Mouse (Mus musculus) C2C12 (cell line): ENCODE measurements at regions not wholly inside any gene's neighbourhood (a gene's known extent, or its start where the extent isn't known, plus 50 kb on each side); places are given as distances from the start of the nearest gene placed in this dataset.

ENCODE experiments used
- CEBPB ChIP-seq: IDR thresholded peaks from one replicate; pipeline ENCODE4 v1.6.1; 2011; ENCODE audit warnings: low read depth, mild to moderate bottlenecking, control low read depth, moderate library complexity
- CTCF ChIP-seq: IDR thresholded peaks from one replicate; pipeline ENCODE4 v1.5.1; 2011; ENCODE audit not compliant: control insufficient read depth, insufficient read depth, insufficient read length
- FOSL1 ChIP-seq: IDR thresholded peaks from one replicate; pipeline ENCODE4 v1.8.0; 2011; ENCODE audit warnings: mild to moderate bottlenecking, low read length; ENCODE audit not compliant: poor library complexity, insufficient read depth, severe bottlenecking
- MAX ChIP-seq: IDR thresholded peaks from one replicate; pipeline ENCODE4 v1.6.1; 2011; ENCODE audit warnings: mild to moderate bottlenecking, control low read depth
- MYOD1 ChIP-seq: IDR thresholded peaks from one replicate; pipeline ENCODE4 v1.6.1; 2011; ENCODE audit warnings: low read depth; ENCODE audit not compliant: control insufficient read depth, insufficient read length
- MYOG ChIP-seq: IDR thresholded peaks from one replicate; pipeline ENCODE4 v1.6.1; 2011; ENCODE audit not compliant: control insufficient read depth, insufficient read length; ENCODE audit errors: extremely low read depth
- USF1 ChIP-seq: IDR thresholded peaks from one replicate; pipeline ENCODE4 v1.6.1; 2011; ENCODE audit warnings: low read depth, mild to moderate bottlenecking, control low read depth, moderate library complexity

DNA sequence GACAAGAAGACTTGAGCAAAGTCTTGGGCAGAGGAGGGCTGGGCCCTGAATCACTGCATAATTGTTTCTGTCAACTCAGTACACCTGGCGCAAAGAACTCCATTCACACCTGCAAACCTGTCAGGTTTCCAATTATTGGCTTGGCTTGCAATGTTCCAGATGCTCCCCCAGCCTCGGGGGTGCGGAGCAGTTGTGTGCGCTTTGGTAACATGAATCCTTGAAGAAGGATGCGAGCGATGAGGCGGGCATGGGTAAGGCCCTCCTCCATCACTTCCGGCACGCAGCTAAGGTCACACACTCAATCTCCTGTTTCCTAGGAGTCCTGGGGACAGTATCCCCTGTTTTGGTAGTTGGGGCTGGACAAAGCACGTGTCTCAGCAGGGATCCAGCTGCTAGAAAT is 81.6 kb upstream of the Pcdh8 start:
- TF ChIP-seq CTCF: no peak
- TF ChIP-seq MAX: no peak
- TF ChIP-seq FOSL1: no peak
- no peak for TF ChIP-seq CEBPB
- no peak for TF ChIP-seq MYOG
- no peak for TF ChIP-seq MYOD1
- TF ChIP-seq USF1: no peak
